8 mouse cellular contexts compared by ENCODE assay signal in genomic region chr12:82470362-82470936, GRCm38 (mm10).
DNase-seq lines count a peak whose midpoint lies in the region; ATAC-seq lines count a peak whose summit lies in the region.

No protein-coding gene starts in this region.

- H3K27me3 ChIP-seq in embryonic facial prominence, embryonic 12.5 days = no peaks in the 10 kb centered on the region
- no peaks in the 10 kb centered on the region for H3K27me3 ChIP-seq in limb, embryonic 11.5 days (ENCODE audit: control insufficient read depth, insufficient read depth, low read length)
- 0 out of 2 replicates have a peak, but pooled peaks cover 3% of the 10 kb centered on the region for H3K27me3 ChIP-seq in midbrain, embryonic 12.5 days

- H3K4me2 ChIP-seq in embryonic facial prominence, embryonic 12.5 days (replicated peaks) = peak overlapping the region; percentile 72
- peak overlapping the region; percentile 72 for H3K4me2 ChIP-seq in limb, embryonic 11.5 days (ENCODE audit: low read depth, severe bottlenecking)
- peak overlapping the region; percentile 86 for H3K4me2 ChIP-seq in midbrain, embryonic 12.5 days (replicated peaks)

- H3K4me1 ChIP-seq in embryonic facial prominence, embryonic 12.5 days = peaks cover 14% of the 10 kb centered on the region
- H3K4me1 ChIP-seq in limb, embryonic 11.5 days (ENCODE audit: control insufficient read depth, insufficient read depth, low read length) = 0 out of 2 replicates have a peak, but pooled peaks cover 3% of the 10 kb centered on the region
- peaks cover 4% of the 10 kb centered on the region; the same call in 1 of the 2 replicates for H3K4me1 ChIP-seq in midbrain, embryonic 12.5 days

- H3K9ac ChIP-seq in embryonic facial prominence, embryonic 12.5 days = peak overlapping the region; percentile 60
- H3K9ac ChIP-seq in limb, embryonic 11.5 days (ENCODE audit: low read length) = peak overlapping the region; percentile 53
- peak overlapping the region; percentile 62 for H3K9ac ChIP-seq in midbrain, embryonic 12.5 days (replicated peaks)

- H3K9me3 ChIP-seq in embryonic facial prominence, embryonic 12.5 days = no peaks in the 10 kb centered on the region
- H3K9me3 ChIP-seq in limb, embryonic 11.5 days (ENCODE audit: control insufficient read depth, low read length) = no peaks in the 10 kb centered on the region
- H3K9me3 ChIP-seq in midbrain, embryonic 12.5 days = no peaks in the 10 kb centered on the region

- no peaks in the 10 kb centered on the region for H3K36me3 ChIP-seq in embryonic facial prominence, embryonic 12.5 days
- H3K36me3 ChIP-seq in limb, embryonic 11.5 days (ENCODE audit: control insufficient read depth, insufficient read depth, low read length) = no peaks in the 10 kb centered on the region
- H3K36me3 ChIP-seq in midbrain, embryonic 12.5 days = no peaks in the 10 kb centered on the region

- ATAC-seq in embryonic facial prominence, embryonic 12.5 days (ENCODE audit: insufficient number of reproducible peaks, insufficient read depth, low FRiP score, low TSS enrichment) = peak; percentile 91
- ATAC-seq in limb, embryonic 11.5 days (ENCODE audit: insufficient number of reproducible peaks, low FRiP score, low TSS enrichment, low read depth) = peak; percentile 88
- ATAC-seq in midbrain, embryonic 12.5 days (ENCODE audit: low FRiP score, low read depth) = peak; percentile 94

- H3K4me3 ChIP-seq in embryonic facial prominence, embryonic 12.5 days = peak overlapping the region; percentile 44
- peak overlapping the region; percentile 43 for H3K4me3 ChIP-seq in limb, embryonic 11.5 days (ENCODE audit: low read depth, low read length)
- H3K4me3 ChIP-seq in midbrain, embryonic 12.5 days = peak overlapping the region; percentile 54

- H3K27ac ChIP-seq in embryonic facial prominence, embryonic 12.5 days = peak overlapping the region; percentile 81
- H3K27ac ChIP-seq in limb, embryonic 11.5 days (replicated peaks; ENCODE audit: low read depth, low read length) = peak overlapping the region; percentile 47; the same call in 1 of the 2 replicates
- peak overlapping the region; percentile 67 for H3K27ac ChIP-seq in midbrain, embryonic 12.5 days (replicated peaks)

- under 1% methylated on average over 18 of the region's 18 CpGs for WGBS in embryonic facial prominence, embryonic 12.5 days
- 3% methylated on average over 18 of the region's 18 CpGs for WGBS in limb, embryonic 11.5 days
- 1% methylated on average over 18 of the region's 18 CpGs for WGBS in midbrain, embryonic 12.5 days

- DNase-seq in urinary bladder, adult 18-20 months (ENCODE audit: low spot score in 2 of 2) = peak; percentile 30 to 39
- no peak for DNase-seq in urinary bladder, adult 2 months (ENCODE audit: low spot score)
- peak; percentile 68 to 70 for DNase-seq in heart, adult 9 months (ENCODE audit: low spot score in 2 of 2)
- DNase-seq in kidney, adult 8-10 months = peak; percentile 74 to 83
- DNase-seq in limb, embryonic 11.5 days (ENCODE audit: low spot score) = peak; percentile 91
- DNase-seq in spleen, adult 18-20 months = peak; percentile 18 to 38
